Mouse (Mus musculus) neural tube, embryonic 15.5 days (tissue): ENCODE results near the gene Adgrl1. TPM values are rescaled to one million over a fixed set of nuclear protein-coding genes. Genes with fewer than 3 reads are reported as not detected.

Source experiments
- ATAC-seq: fragments of 200-750 bp; cut with Nextera tagmentation; 2 replicates; pipeline ENCODE4 v1.8.0; 2017; ENCODE audit warnings: mild to moderate bottlenecking, moderate TSS enrichment, moderate library complexity; ENCODE audit not compliant: low FRiP score
- H3K27ac ChIP-seq: fragments of 300-500 bp; sonication (generic); replicated peaks from 2 replicates; pipeline ENCODE4 v1.5.1; 2015; ENCODE audit warnings: mild to moderate bottlenecking, inconsistent platforms
- H3K27me3 ChIP-seq: fragments of 300-500 bp; sonication (generic); replicated peaks from 2 replicates; pipeline ENCODE4 v1.6.1; 2015; ENCODE audit warnings: inconsistent platforms
- H3K36me3 ChIP-seq: fragments of 300-500 bp; sonication (generic); 2 replicates; pipeline ENCODE4 v1.6.1; 2015; ENCODE audit warnings: inconsistent platforms
- H3K4me1 ChIP-seq: fragments of 300-500 bp; sonication (generic); 2 replicates; pipeline ENCODE4 v1.6.1; 2015; ENCODE audit warnings: inconsistent platforms
- H3K4me2 ChIP-seq: fragments of 300-500 bp; sonication (generic); 2 replicates; pipeline ENCODE4 v1.6.1; 2015; ENCODE audit warnings: inconsistent platforms, mild to moderate bottlenecking, moderate library complexity
- H3K4me3 ChIP-seq: fragments of 300-500 bp; sonication (generic); replicated peaks from 2 replicates; pipeline ENCODE4 v1.5.1; 2015; ENCODE audit warnings: mild to moderate bottlenecking, inconsistent platforms
- H3K9ac ChIP-seq: fragments of 300-500 bp; sonication (generic); replicated peaks from 2 replicates; pipeline ENCODE4 v1.6.1; 2015; ENCODE audit warnings: mild to moderate bottlenecking, inconsistent platforms
- H3K9me3 ChIP-seq: fragments of 300-500 bp; sonication (generic); replicated peaks from 2 replicates; pipeline ENCODE4 v1.6.1; 2016; ENCODE audit warnings: inconsistent platforms
- WGBS: fragments of 180-500 bp; shearing (Covaris S2); methylation state at CpG from one replicate; pipeline ENCODE4 v1.1.7; 2015; ENCODE audit warnings: mixed read lengths; 5-methylcytosine and 5-hydroxymethylcytosine counted together
- polyA plus RNA-seq: library from polyadenylated mRNA; unstranded; fragments of >200 nt; fragmentation: Nextera tagmentation; extraction: Ambion mirVana; gene quantifications from 2 replicates; pipeline ENCODE4 v1.2.1, GENCODE M21; 2015

Gene Adgrl1
- polyA plus RNA-seq, 1 experiment from 2014 or later, result 54.1 TPM

DNA sequence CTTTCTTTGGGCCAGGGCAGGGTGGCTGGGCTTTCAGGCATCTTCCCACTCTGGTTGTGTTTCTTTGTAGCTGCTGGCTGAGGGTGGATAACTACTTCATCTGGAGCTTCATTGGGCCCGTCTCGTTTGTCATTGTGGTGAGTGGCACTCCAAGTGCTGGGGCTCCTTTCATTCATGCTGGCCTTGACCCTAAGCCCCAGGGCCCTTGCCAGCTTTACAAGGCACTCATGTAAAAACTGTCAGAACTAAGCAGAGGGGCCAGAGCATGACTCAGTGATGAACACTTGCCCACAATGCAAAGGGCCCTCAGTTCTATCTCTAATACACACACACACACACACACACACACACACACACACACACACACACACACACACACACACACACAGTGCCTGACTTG is 35.1 kb downstream of the Adgrl1 start:
- Histone ChIP-seq H3K36me3 (peaks cover 100% of the 10 kb centered on the region), H3K4me3 (no peak overlapping the region), H3K27ac (no peak overlapping the region), H3K9me3 (no peaks in the 10 kb centered on the region), H3K4me1 (no peaks in the 10 kb centered on the region), H3K9ac (no peak overlapping the region), H3K27me3 (no peaks in the 10 kb centered on the region), H3K4me2 (no peak overlapping the region)
- WGBS, result 92% methylated on average over 2 of the region's 2 CpGs
- ATAC-seq, result no peak

GRCm38 (mm10) chr8:83935435-83935834 is 35.5 kb downstream of the Adgrl1 start:
- no peaks in the 10 kb centered on the region for H3K4me1 ChIP-seq
- no peak overlapping the region for H3K9ac ChIP-seq
- H3K36me3 ChIP-seq, result peaks cover 100% of the 10 kb centered on the region
- 92% methylated on average over 8 of the region's 8 CpGs for WGBS
- H3K27me3 ChIP-seq, result no peaks in the 10 kb centered on the region
- H3K4me3 ChIP-seq, result no peak overlapping the region
- ATAC-seq, result no peak
- H3K4me2 ChIP-seq, result no peak overlapping the region
- no peak overlapping the region for H3K27ac ChIP-seq
- no peaks in the 10 kb centered on the region for H3K9me3 ChIP-seq

DNA sequence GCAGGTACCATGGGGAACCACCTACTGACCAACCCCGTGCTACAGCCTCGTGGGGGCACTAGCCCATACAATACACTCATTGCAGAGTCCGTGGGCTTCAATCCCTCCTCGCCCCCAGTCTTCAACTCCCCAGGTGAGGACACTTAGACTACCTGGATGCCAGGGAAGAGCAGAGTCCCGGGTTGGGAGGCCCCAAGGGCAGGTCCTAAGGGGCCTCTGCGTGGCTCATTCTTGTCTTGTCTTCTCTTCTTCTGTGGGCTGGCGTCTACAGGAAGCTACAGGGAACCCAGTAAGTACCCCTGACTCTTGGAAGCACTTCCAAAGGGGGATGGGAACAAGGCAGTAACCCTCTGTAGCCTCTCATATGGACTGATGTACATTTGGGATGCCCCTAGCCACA is 37.7 kb downstream of the Adgrl1 start:
- Histone ChIP-seq H3K4me2 (no peak overlapping the region), H3K36me3 (peaks cover 78% of the 10 kb centered on the region), H3K27me3 (no peaks in the 10 kb centered on the region), H3K4me1 (no peaks in the 10 kb centered on the region), H3K9me3 (no peaks in the 10 kb centered on the region), H3K27ac (no peak overlapping the region), H3K4me3 (no peak overlapping the region), H3K9ac (no peak overlapping the region)
- 92% methylated on average over 7 of the region's 7 CpGs for WGBS
- no peak for ATAC-seq

- Histone ChIP-seq H3K36me3 (peaks cover 71% of the 10 kb centered on the region), H3K9me3 (no peaks in the 10 kb centered on the region), H3K4me1 (no peaks in the 10 kb centered on the region), H3K9ac (no peak overlapping the region), H3K27me3 (no peaks in the 10 kb centered on the region), H3K4me3 (no peak overlapping the region), H3K27ac (no peak overlapping the region), H3K4me2 (no peak overlapping the region)
- 95% methylated on average over 15 of the region's 15 CpGs for WGBS
- ATAC-seq, result no peak
Observed at GRCm38 (mm10) chr8:83938330-83938729, 38.4 kb downstream of the Adgrl1 start.

DNA sequence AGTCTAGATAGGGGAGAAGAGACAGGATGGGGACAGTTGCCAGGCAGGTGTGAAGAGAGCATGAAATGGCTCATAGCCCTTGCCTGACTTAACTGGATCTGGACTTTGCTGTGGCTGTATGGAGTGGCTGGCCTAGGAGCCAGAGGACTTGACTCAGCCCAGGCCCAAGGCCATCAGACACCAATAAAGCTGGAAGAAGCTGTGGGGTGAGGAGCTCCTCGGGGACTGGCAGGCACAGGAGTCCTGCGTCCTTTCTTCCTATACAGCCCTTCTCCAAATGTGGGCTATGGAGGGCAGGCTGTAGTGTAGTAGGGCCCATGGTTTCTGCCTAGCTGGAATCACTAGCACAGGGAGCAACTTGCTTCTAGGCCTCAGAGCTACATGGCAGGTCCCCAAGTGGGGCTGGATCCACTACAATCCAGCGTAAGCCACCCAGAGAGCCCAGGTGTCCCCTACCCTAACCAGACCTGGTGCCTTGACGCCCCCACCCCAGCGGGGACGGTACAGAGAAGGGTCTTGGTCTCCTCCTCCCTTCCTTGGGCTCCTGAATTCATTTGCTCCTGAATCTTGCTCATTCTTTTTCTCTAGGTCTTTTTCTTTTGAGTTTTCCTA is 41.3 kb downstream of the Adgrl1 start:
- Histone ChIP-seq H3K4me3 (no peak overlapping the region), H3K9me3 (no peaks in the 10 kb centered on the region), H3K36me3 (peaks cover 43% of the 10 kb centered on the region), H3K9ac (no peak overlapping the region), H3K27ac (no peak overlapping the region), H3K4me2 (no peak overlapping the region), H3K4me1 (no peaks in the 10 kb centered on the region), H3K27me3 (no peaks in the 10 kb centered on the region)
- ATAC-seq, result 0 out of 2 replicates have a peak, but pooled peaks have one; percentile 15
- 80% methylated on average over 6 of the region's 6 CpGs for WGBS

DNA sequence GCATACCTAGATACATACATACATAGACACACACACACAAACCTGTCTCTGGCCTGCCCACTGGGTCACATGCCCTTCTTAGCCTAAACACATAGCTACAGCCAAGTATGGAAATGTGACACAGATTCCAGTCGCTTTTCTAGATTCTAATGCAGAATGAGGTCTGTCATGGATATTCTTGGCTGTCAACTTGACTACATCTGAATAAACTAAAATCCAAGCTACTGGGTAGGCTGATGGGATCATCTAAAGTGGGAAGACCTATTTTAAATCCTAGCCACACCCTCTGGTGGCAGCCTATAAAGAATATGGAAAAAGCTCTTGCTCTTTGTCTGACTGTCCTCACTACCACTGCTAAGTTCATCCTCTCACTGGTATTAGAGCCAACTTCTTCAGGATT is 42.5 kb downstream of the Adgrl1 start:
- WGBS, result 91% methylated on average over 1 of the region's 1 CpGs
- Histone ChIP-seq H3K27me3 (no peaks in the 10 kb centered on the region), H3K4me1 (no peaks in the 10 kb centered on the region), H3K36me3 (peaks cover 30% of the 10 kb centered on the region), H3K9ac (no peak overlapping the region), H3K9me3 (no peaks in the 10 kb centered on the region), H3K4me2 (no peak overlapping the region), H3K4me3 (no peak overlapping the region), H3K27ac (no peak overlapping the region)
- ATAC-seq, result no peak

DNA sequence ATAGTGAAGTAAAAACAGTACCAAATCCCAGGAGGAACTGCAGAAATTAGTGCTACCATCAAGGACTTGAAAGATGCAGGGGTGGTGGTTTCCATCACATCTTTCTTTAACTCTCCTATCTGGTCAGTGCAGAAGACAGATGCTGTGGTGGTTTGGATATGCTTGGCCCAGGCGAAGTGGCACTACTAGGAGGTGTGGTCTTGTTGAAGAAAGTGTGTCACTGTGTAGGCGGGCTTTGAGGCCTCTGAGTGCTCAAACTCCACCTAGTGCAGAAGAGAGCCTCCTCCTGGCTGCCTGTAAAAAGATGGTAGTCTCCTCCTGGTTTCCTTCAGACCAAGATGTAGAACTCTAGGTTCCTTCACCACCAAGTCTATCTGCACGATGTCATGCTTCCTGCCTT is 45.6 kb downstream of the Adgrl1 start:
- Histone ChIP-seq H3K4me2 (no peak overlapping the region), H3K4me3 (no peak overlapping the region), H3K4me1 (no peaks in the 10 kb centered on the region), H3K9me3 (no peaks in the 10 kb centered on the region), H3K27me3 (no peaks in the 10 kb centered on the region), H3K36me3 (no peaks in the 10 kb centered on the region), H3K27ac (no peak overlapping the region), H3K9ac (no peak overlapping the region)
- WGBS, result 79% methylated on average over 3 of the region's 3 CpGs
- ATAC-seq, result no peak

- Histone ChIP-seq H3K36me3 (no peaks in the 10 kb centered on the region), H3K4me2 (peak overlapping the region; percentile 99), H3K9ac (peak overlapping the region; percentile 58), H3K4me1 (peaks cover 15% of the 10 kb centered on the region), H3K9me3 (no peaks in the 10 kb centered on the region), H3K27me3 (no peaks in the 10 kb centered on the region), H3K4me3 (peak overlapping the region; percentile 57), H3K27ac (peak overlapping the region; percentile 76)
- WGBS, result 2% methylated on average over 14 of the region's 14 CpGs
- ATAC-seq, result no peak; the same call in 1 of the 2 replicates
Observed at GRCm38 (mm10) chr8:83954749-83955105, 54.8 kb downstream of the Adgrl1 start.

DNA sequence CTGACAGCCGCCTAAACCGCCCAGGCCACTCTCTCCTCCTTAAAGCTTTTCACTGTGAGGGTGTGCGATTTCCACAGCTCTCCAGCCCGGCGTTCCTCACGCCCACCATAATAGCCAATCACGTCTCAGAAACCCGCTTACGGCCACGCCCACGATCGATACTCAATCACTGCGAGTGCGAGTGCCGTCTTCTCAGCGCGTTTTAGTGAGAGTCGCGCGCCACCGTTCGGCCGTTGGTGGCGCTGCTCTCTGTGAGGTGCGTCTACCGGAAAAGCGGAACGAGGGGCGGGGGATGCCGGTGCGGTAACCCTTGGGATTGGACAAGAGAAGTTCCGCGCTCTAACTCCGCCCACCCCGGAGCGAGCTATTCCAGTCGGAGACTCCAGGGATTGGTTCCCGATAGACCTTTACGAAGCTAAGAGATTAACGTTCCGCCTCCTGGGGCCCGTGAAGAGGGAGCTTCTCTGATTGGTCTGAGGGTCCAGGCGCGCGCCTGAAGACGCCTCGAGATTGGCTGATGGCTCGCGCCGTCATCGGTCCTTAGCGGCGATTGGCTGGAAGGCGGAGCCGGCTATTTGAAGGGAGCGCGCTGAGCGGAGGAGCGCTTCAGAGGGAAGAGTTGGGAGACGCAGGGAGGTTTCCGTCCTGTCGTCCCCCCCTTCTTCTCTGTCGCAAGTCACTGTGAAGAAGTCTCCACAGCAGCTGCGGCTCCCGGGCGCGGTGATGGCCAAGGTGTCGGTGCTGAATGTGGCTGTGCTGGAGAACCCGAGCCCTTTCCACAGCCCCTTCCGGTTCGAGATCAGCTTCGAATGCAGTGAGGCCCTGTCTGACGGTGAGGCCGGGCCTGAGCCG is 55.4 kb downstream of the Adgrl1 start, which contains the start of the genes Gm10644 and Asf1b:
Gene Gm10644, minus strand, starts transcription at position 100 of the 852 bp plus-strand sequence.
Gene Asf1b, plus strand, starts transcription at position 402 of the 852 bp plus-strand sequence.
- H3K9ac ChIP-seq, result peak within 1 kb of the TSS; percentile 58
- under 1% methylated on average over 75 of the region's 75 CpGs for WGBS
- peak within 1 kb of the TSS; percentile 76 for H3K27ac ChIP-seq
- H3K4me3 ChIP-seq, result peak within 1 kb of the TSS; percentile 57
- no peaks in the 10 kb centered on the region for H3K36me3 ChIP-seq
- peaks cover 15% of the 10 kb centered on the region for H3K4me1 ChIP-seq
- ATAC-seq, result peak; percentile 98
- peak within 1 kb of the TSS; percentile 99 for H3K4me2 ChIP-seq
- H3K27me3 ChIP-seq, result no peaks in the 10 kb centered on the region
- no peaks in the 10 kb centered on the region for H3K9me3 ChIP-seq

- ATAC-seq, result no peak
- Histone ChIP-seq H3K27ac (no peak overlapping the region), H3K9me3 (no peaks in the 10 kb centered on the region), H3K27me3 (no peaks in the 10 kb centered on the region), H3K4me3 (peak overlapping the region; percentile 57), H3K4me2 (peak overlapping the region; percentile 99), H3K4me1 (peaks cover 15% of the 10 kb centered on the region), H3K9ac (peak overlapping the region; percentile 34), H3K36me3 (no peaks in the 10 kb centered on the region)
- WGBS, result 0% methylated on average over 15 of the region's 15 CpGs
Observed at GRCm38 (mm10) chr8:83955958-83956218, 56.0 kb downstream of the Adgrl1 start.

DNA sequence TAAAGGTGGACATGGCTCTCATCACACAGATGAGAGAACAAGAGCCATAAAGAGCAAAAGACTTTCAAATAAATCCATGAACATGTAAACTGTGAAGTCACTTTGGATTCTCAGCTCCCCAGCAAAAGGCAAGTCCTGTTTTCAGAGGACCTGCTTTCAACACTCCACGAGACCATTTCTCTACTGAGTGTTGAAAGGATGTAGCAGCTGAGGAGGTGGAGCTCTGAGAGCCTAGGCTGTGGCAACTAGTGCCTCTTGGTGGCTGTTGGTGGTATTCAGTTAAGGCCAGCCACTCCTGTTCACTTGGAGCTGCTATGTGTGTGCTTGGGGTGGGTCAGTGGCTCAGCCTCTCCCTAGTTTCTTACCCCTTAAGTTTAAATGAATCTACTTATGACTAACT is 56.9 kb downstream of the Adgrl1 start:
- no peak overlapping the region for H3K4me3 ChIP-seq
- ATAC-seq, result no peak
- H3K27me3 ChIP-seq, result no peaks in the 10 kb centered on the region
- H3K4me2 ChIP-seq, result peak overlapping the region; percentile 99
- H3K9me3 ChIP-seq, result no peaks in the 10 kb centered on the region
- no peaks in the 10 kb centered on the region for H3K36me3 ChIP-seq
- WGBS, result 18% methylated on average over 1 of the region's 1 CpGs
- H3K27ac ChIP-seq, result no peak overlapping the region
- peaks cover 15% of the 10 kb centered on the region for H3K4me1 ChIP-seq
- H3K9ac ChIP-seq, result no peak overlapping the region
